Mouse (Mus musculus): ENCODE data around the gene Gm11562. TPM values are rescaled to one million over a fixed set of nuclear protein-coding genes. Genes with fewer than 3 reads are reported as not detected.
"Not testable (repeated sequence)": the region's sequence is repeated elsewhere in the genome, so short reads cannot be mapped to it uniquely, and the experiment has no call there.

Gm11562 gene
- not detected in 2 replicates for polyA plus RNA-seq (2016; fragmentation: Nextera tagmentation; extraction: Ambion mirVana)

DNA sequence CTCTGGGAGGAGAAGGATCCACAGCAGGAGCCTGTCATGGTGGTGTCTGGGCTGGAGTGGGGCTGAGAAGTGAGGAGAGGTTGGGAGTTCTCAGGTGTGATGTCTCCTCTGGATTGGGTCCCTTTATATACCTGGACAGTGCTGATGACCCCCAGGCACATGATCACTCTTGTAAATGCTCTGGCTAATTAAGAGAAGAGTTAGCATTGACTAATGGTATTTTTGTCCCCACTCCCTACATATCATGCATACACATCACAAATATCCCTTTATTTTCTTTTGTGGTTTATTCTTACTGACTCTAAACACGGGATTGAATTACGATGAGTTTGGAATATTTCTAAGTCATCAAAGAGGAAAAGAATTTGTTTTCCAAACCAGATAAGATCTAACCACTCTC, at the start of gene Gm11562:
Gene Gm11562, minus strand, starts transcription at position 101 of the 400 bp plus-strand sequence.
- WGBS (ENCODE audit: insufficient replicate concordance): 72% methylated on average over 2 of the region's 2 CpGs
- Histone ChIP-seq H3K27me3 (replicated peaks) (no peaks in the 10 kb centered on the region), H3K27ac (no peak within 1 kb of the TSS), H3K9me3 (replicated peaks) (no peaks in the 10 kb centered on the region), H3K4me2 (no peak within 1 kb of the TSS), H3K36me3 (no peaks in the 10 kb centered on the region), H3K9ac (no peak within 1 kb of the TSS), H3K4me3 (no peak within 1 kb of the TSS), H3K4me1 (no peaks in the 10 kb centered on the region)
- ATAC-seq: no peak

DNA sequence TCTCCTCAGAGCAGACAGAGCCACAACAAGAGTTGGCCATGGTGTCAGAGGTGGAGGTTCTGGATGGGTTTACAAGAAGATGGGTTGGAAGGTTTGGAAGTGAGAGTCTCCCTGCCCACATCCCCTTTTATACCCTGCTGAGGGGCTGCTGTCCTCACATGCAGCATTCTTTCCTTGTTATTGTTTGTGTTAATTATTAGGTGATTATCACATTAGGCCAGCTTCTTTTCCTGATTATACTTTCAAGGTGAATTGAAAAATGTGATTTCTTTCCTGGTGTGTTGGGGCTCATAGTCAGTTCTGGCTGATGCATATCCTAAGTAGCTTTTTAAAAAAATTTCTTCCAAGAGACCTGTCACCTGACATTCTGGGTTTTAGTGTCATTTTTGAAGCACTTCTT, 45.6 kb upstream of the Gm11562 start, which contains the start of gene Krtap4-6:
Gene Krtap4-6, minus strand, starts transcription at position 101 of the 400 bp plus-strand sequence.
- H3K9ac ChIP-seq: no peak within 1 kb of the TSS
- no peak for ATAC-seq
- H3K4me2 ChIP-seq: no peak within 1 kb of the TSS
- H3K4me1 ChIP-seq: no peaks in the 10 kb centered on the region
- no peak within 1 kb of the TSS for H3K27ac ChIP-seq
- no peaks in the 10 kb centered on the region for H3K9me3 ChIP-seq (replicated peaks)
- H3K4me3 ChIP-seq: no peak within 1 kb of the TSS
- H3K27me3 ChIP-seq (replicated peaks): no peaks in the 10 kb centered on the region
- H3K36me3 ChIP-seq: no peaks in the 10 kb centered on the region

DNA sequence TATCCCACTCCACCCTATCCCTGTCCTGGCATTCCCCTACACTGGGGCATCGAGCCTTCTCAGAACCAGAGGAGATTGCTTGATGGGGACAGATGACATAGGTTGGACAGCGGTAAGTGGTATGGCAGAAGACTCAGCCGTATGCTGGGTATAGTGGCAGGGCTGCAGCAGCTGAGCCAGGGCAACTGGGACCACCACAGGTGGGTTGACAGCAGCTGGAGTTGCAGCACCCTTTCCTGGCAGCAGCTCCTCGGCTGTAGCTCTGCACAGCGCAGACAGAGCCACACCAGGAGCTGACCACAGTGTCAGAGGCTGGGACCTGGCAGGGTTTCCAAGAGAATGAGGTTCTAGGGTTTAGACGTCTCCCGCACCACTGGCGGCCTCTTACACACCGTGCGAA, 42.6 kb upstream of the Gm11562 start:
- H3K4me3 ChIP-seq: no peak overlapping the region
- H3K27me3 ChIP-seq (replicated peaks): no peaks in the 10 kb centered on the region
- H3K9ac ChIP-seq: no peak overlapping the region
- H3K36me3 ChIP-seq: no peaks in the 10 kb centered on the region
- no peaks in the 10 kb centered on the region for H3K9me3 ChIP-seq (replicated peaks)
- H3K27ac ChIP-seq: no peak overlapping the region
- no peak for ATAC-seq
- H3K4me2 ChIP-seq: no peak overlapping the region
- 70% methylated on average over 10 of the region's 10 CpGs for WGBS (ENCODE audit: insufficient replicate concordance)
- no peaks in the 10 kb centered on the region for H3K4me1 ChIP-seq

DNA sequence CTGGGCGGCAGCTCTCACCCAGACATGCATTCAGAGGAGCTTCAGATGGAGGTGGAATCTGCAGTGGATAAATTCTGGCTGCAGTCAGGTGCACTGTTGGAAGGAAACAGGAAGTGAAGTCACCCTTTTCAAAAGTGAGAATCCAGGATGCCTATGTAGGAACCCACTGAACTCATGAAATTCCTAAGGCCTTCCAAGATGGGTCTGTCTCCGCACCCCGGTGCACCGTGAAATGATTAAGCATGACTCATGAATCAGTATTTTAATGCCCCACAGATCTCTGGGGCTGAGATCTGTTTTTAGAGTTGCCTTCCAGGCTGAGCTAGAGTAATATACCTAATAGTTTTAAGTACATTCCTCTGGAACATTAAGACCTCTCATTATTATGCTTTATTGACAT, 39.0 kb upstream of the Gm11562 start:
- ATAC-seq: no peak
- Histone ChIP-seq H3K9ac (no peak overlapping the region), H3K27me3 (replicated peaks) (no peaks in the 10 kb centered on the region), H3K4me1 (no peaks in the 10 kb centered on the region), H3K4me2 (no peak overlapping the region), H3K36me3 (no peaks in the 10 kb centered on the region), H3K27ac (no peak overlapping the region), H3K4me3 (no peak overlapping the region), H3K9me3 (replicated peaks) (no peaks in the 10 kb centered on the region)
- 73% methylated on average over 4 of the region's 4 CpGs for WGBS (ENCODE audit: insufficient replicate concordance)

DNA sequence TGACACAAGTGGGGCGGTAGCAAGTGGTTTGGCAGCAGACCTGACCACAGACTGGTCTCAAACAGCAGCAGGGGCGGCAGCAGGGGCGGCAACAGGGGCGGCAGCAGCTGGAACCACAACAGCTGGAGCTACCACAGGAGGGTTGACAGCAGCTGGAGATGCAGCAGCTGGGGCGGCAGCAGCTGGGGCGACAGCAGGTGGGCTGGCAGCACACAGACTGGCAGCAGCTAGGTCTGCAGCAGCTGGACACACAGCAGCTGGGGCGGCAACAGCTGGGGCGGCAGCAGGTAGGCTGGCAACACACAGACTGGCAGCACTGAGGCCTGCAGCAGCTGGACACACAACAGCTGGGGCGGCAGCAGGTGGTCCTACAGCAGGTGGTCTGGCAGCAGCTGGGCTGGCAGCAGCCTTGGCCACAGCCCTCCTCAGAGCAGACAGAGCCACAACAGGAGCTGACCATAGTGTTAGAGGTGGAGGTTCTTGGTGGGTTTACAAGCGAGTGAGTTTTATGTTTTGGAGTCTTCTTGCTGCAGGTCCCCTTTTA, 38.3 kb upstream of the Gm11562 start, which contains the start of gene Gm11563:
Gene Gm11563, minus strand, starts transcription at position 494 of the 544 bp plus-strand sequence.
- H3K4me3 ChIP-seq; H3K36me3 ChIP-seq; H3K4me1 ChIP-seq; H3K27ac ChIP-seq; ATAC-seq; H3K9ac ChIP-seq; H3K9me3 ChIP-seq (replicated peaks); H3K27me3 ChIP-seq (replicated peaks); H3K4me2 ChIP-seq: not testable (repeated sequence)
- WGBS (ENCODE audit: insufficient replicate concordance): 39% methylated on average over 10 of the region's 10 CpGs

DNA sequence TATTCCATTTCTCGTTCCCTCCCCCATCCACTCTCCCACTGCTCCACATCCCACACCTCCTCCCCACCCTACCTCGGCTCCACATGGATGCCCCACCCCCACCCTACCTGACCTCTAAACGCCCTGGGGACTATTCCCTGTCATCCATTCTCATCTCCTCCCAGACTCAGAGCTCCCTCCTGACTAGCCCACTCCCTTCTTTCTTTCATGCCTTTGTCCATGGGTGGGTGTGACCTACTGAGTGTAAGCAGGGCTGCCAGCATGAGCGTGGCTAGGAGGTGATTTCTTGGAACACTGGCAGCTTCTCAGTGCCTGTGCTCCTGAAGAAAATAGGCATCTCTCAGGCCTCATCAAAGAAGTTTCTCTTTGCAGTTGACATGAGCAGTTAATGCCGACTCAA, 36.8 kb upstream of the Gm11562 start:
- WGBS (ENCODE audit: insufficient replicate concordance): 45% methylated on average over 5 of the region's 5 CpGs
- Histone ChIP-seq H3K36me3 (no peaks in the 10 kb centered on the region), H3K27me3 (replicated peaks) (no peaks in the 10 kb centered on the region), H3K9me3 (replicated peaks) (no peaks in the 10 kb centered on the region), H3K4me2 (no peak overlapping the region), H3K4me3 (no peak overlapping the region), H3K9ac (no peak overlapping the region), H3K4me1 (no peaks in the 10 kb centered on the region), H3K27ac (no peak overlapping the region)
- ATAC-seq: no peak

DNA sequence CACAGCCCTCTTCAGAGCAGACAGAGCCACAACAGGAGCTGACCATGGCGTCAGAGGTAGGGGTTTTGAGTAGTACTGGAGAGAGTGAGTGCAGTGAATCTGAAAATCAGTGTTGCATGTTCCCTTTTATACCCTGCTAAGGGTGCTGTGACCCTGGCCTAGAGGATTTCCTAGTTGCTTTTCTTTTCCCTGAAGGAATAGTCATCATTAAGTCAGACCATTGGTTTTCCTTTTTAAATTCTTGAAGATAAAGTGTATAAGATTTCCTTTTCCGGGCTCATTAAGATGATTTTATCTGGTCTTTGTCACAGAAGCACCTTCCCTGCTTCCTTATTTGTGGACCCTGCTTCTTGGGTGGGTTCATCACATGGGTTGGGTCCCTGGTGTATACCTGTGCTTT, 29.9 kb upstream of the Gm11562 start, which contains the start of gene Gm11555:
Gene Gm11555, minus strand, starts transcription at position 101 of the 400 bp plus-strand sequence.
- no peak within 1 kb of the TSS for H3K4me3 ChIP-seq
- ATAC-seq: no peak
- no peak within 1 kb of the TSS for H3K9ac ChIP-seq
- H3K36me3 ChIP-seq: no peaks in the 10 kb centered on the region
- H3K9me3 ChIP-seq (replicated peaks): no peaks in the 10 kb centered on the region
- H3K4me2 ChIP-seq: no peak within 1 kb of the TSS
- no peaks in the 10 kb centered on the region for H3K4me1 ChIP-seq
- H3K27ac ChIP-seq: no peak within 1 kb of the TSS
- no peaks in the 10 kb centered on the region for H3K27me3 ChIP-seq (replicated peaks)
- WGBS (ENCODE audit: insufficient replicate concordance): 50% methylated on average over 2 of the region's 2 CpGs

DNA sequence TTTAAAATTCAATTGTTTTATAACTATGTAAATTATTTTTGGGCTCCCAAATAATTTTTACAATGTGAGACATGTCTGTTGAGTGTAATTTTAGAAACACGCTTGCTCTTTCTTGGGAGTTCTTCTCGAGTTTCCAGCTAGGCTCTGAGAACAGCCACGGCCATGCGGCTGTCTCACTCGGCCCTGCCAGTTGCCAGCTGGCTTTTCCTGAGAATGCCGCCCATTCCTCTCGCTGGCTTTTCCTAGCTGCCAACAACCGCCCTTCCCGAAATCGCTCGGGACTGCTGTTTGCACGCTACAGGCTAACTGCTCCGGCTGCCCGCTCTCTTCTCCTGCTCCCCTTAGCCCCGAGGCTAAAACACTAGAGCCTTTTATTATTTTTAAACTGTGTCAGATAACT, 26.2 kb upstream of the Gm11562 start:
- H3K27ac ChIP-seq: no peak overlapping the region
- no peak overlapping the region for H3K4me3 ChIP-seq
- no peaks in the 10 kb centered on the region for H3K9me3 ChIP-seq (replicated peaks)
- WGBS (ENCODE audit: insufficient replicate concordance): 85% methylated on average over 15 of the region's 15 CpGs
- H3K27me3 ChIP-seq (replicated peaks): no peaks in the 10 kb centered on the region
- no peak overlapping the region for H3K4me2 ChIP-seq
- H3K9ac ChIP-seq: no peak overlapping the region
- H3K4me1 ChIP-seq: no peaks in the 10 kb centered on the region
- no peak for ATAC-seq
- no peaks in the 10 kb centered on the region for H3K36me3 ChIP-seq

DNA sequence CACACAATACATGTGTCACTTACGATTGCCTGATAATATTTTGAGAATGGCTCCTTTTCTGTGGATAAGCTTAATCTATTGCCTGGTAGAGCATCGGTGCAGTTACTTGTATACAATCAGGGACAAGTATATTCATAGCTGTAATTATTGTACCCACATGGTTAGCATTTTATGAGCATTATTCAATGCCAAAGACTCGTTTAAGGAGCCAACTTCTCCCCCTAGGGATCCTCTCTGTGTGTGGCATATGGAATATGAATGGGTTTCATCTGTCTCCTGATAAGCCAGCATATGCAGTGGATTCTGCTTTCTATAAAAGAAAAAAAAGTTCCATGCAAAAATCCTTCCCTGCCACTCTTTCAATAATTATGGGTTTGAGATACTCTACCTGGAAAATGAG, 24.1 kb upstream of the Gm11562 start:
- Histone ChIP-seq H3K4me1 (no peaks in the 10 kb centered on the region), H3K9ac (no peak overlapping the region), H3K4me3 (no peak overlapping the region), H3K9me3 (replicated peaks) (no peaks in the 10 kb centered on the region), H3K4me2 (no peak overlapping the region), H3K27me3 (replicated peaks) (no peaks in the 10 kb centered on the region), H3K36me3 (no peaks in the 10 kb centered on the region), H3K27ac (no peak overlapping the region)
- no peak for ATAC-seq
- 56% methylated on average over 3 of the region's 3 CpGs for WGBS (ENCODE audit: insufficient replicate concordance)

DNA sequence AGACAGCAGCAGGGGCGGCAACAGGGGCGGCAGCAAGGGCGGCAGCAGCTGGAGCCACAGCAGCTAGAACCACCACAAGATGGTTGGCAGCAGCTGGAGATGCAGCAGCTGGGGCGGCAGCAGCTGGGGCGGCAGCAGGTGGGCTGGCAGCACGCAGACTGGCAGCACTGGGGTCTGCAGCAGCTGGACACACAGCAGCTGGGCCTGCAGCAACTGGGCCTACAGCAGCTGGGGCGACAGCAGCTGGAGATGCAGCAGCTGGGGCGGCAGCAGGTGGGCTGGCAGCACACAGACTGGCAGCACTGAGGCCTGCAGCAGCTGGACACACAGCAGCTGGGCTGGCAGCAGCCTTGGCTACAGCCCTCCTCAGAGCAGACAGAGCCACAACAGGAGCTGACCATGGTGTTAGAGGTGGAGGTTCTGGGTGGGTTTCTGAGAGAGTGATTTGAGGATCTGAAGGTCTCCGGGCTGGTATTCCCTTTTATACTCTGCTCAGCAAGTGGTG, 23.5 kb upstream of the Gm11562 start, which contains the start of gene Krtap4-7:
Gene Krtap4-7, minus strand, starts transcription at position 455 of the 505 bp plus-strand sequence.
- not testable (repeated sequence) for H3K9me3 ChIP-seq (replicated peaks); H3K36me3 ChIP-seq; H3K4me3 ChIP-seq; H3K4me1 ChIP-seq; H3K27ac ChIP-seq; ATAC-seq; H3K4me2 ChIP-seq; H3K27me3 ChIP-seq (replicated peaks); H3K9ac ChIP-seq
- WGBS (ENCODE audit: insufficient replicate concordance): 75% methylated on average over 9 of the region's 9 CpGs

DNA sequence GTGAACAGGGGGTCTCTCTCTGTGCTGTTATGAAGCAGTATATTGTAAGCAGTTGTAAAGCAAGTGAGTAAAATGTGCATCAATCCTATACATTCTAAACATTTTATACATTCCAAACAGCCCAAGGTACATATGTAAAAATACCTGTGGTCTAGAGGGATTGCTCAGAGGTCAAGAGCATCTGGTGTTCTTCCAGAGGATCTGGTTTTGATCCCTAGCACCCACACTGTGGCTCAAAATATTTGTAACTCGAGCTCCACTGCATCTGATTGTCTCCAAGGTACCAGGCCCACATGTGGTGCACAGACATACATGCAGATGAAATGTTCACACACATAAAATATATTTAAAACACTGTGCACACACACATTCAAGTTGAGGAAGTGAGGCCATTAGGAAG, 20.7 kb upstream of the Gm11562 start:
- ATAC-seq: no peak
- no peak overlapping the region for H3K9ac ChIP-seq
- WGBS (ENCODE audit: insufficient replicate concordance): 25% methylated on average over 1 of the region's 1 CpGs

DNA sequence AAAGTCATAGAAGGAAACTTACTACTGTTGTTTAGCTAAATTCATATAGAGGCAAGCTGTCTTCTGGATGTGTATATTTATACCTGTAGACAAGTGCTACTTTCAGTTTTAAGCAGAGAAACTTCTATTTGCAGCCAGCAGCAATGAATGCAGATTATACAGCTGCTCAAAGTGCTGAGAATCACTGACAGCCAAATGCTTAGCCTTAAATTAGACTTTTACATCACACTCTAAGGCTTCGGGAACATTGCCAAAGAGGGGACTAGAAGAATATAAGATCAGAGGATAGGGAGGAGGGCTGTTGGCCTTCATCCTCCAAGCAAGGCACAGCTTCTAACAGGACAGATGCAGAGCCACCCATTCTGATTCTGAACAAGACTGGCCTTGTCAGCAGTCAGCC, 16.9 kb upstream of the Gm11562 start:
- Histone ChIP-seq H3K4me1 (no peaks in the 10 kb centered on the region), H3K27me3 (replicated peaks) (no peaks in the 10 kb centered on the region), H3K27ac (no peak overlapping the region), H3K9me3 (replicated peaks) (no peaks in the 10 kb centered on the region), H3K36me3 (no peaks in the 10 kb centered on the region), H3K4me2 (no peak overlapping the region), H3K9ac (no peak overlapping the region), H3K4me3 (no peak overlapping the region)
- whole genome bisulfite sequencing (ENCODE audit: insufficient replicate concordance): 53% methylated on average over 1 of the region's 1 CpGs
- ATAC-seq: no peak

More for the DNA sequence above, 20.7 kb upstream of the Gm11562 start:
- Histone ChIP-seq H3K4me1 (no peaks in the 10 kb centered on the region), H3K9me3 (replicated peaks) (no peaks in the 10 kb centered on the region), H3K4me2 (no peak overlapping the region), H3K27me3 (replicated peaks) (no peaks in the 10 kb centered on the region), H3K27ac (no peak overlapping the region), H3K36me3 (no peaks in the 10 kb centered on the region), H3K4me3 (no peak overlapping the region)

DNA sequence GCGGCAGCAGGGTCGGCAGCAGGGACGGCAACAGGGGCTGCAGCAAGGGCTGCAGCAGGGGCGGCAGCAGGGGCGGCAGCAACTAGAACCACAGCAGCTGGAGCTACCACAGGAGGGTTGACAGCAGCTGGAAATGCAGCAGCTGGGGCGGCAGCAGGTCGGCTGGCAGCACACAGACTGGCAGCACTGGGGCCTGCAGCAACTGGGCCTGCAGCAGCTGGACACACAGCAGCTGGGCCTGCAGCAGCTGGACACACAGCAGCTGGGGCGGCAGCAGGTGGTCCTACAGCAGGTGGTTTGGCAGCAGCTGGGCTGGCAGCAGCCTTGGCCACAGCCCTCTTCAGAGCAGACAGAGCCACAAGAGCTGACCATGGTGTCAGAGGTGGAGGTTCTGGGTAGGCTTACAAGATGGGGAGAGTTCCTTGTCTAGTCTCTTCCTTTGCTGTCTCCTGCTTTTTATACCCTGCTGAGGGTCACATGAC, 14.5 kb upstream of the Gm11562 start, which contains the start of gene Krtap4-2:
Gene Krtap4-2, minus strand, starts transcription at position 432 of the 482 bp plus-strand sequence.
- H3K4me1 ChIP-seq: no peaks in the 10 kb centered on the region
- H3K9ac ChIP-seq: no peak within 1 kb of the TSS
- no peaks in the 10 kb centered on the region for H3K9me3 ChIP-seq (replicated peaks)
- no peak for ATAC-seq
- no peaks in the 10 kb centered on the region for H3K27me3 ChIP-seq (replicated peaks)
- H3K4me2 ChIP-seq: no peak within 1 kb of the TSS
- H3K36me3 ChIP-seq: no peaks in the 10 kb centered on the region
- no peak within 1 kb of the TSS for H3K27ac ChIP-seq
- no peak within 1 kb of the TSS for H3K4me3 ChIP-seq
- 56% methylated on average over 8 of the region's 8 CpGs for WGBS (ENCODE audit: insufficient replicate concordance)

All from liver, embryonic 12.5 days (tissue).